Mouse (Mus musculus): ENCODE results near the gene Lsm11. TPM values are rescaled to one million over a fixed set of nuclear protein-coding genes. Genes with fewer than 3 reads are reported as not detected.

Lsm11 gene
- 1.5 and 1.6 TPM in 2 replicates for polyA plus RNA-seq (2012; rRNA removed)

DNA sequence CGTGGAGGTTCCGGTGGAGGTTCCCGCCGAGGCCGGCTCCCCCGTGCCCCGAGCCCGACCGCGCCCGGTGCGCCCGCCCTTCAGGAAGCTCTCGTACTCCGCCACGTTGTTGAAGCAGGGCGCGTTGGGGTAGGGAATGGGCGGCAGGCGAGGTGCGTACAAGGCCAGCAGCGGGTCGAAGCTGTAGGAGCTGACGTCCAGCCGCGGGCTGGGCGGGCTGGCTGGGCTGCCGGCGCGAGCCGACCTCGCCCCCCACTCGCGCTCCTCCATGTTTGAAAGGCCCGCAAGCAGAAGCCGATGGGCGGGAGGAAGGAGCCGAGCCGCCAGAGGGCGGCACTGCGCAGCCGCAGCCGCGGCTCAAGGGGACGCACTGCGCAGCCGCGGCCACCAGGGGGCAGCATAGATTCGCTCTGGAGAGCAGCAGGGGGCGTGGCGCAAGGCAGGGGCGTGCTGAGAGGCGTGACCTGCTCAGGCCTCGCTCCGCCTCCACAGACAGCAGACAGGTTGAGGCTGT lies at the start of gene Lsm11:
Lsm11 (minus strand) TSS at position 293 of the 514 bp plus-strand sequence.

DNA sequence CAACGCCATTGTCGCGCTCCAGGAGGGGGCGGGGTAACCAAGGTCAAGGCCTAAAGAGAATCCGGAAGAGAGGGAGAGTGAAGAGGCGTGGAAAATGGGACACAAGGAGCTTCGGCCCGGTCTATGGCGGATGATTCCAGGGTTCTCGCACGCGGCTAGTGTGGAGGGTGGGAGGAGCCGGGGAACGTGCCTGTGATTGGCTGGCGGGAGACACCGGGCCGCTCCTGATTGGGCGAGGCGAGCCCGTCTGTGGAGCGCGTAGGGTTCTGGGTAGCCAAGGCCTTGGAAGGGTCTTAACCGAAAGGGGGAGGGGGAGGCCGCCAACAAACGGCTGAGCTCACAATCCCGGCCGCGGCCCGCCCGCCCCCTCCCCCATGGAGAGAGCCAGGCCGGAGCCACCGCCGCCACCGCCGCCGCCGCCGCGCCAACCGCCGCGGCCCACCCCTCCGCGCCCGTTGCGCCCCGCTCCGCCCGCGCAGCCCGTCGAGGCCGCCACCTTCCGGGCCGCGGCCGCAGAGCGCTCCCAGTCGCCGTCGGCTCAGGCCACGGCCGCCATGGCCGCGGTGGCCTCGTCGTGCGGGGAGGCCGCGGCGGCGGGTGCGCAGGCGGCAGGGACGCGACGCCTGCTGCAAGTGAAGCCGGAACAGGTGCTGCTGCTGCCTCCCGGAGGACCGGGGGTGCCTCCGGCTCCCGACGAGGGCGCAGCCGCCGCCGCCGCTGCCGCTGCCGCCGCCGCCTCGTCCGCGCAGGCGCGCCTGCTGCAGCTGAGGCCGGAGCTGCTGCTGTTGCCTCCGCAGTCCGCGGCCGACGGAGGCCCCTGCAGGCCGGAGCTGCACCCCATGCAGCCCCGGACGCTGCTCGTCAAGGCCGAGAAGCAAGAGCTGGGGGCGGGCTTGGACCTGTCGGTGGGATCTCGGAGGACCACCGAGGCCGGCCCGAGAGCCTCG lies 35.5 kb upstream of the Lsm11 start, which contains the start of gene Sox30:
Sox30 (plus strand) TSS at position 365 of the 947 bp plus-strand sequence.

DNA sequence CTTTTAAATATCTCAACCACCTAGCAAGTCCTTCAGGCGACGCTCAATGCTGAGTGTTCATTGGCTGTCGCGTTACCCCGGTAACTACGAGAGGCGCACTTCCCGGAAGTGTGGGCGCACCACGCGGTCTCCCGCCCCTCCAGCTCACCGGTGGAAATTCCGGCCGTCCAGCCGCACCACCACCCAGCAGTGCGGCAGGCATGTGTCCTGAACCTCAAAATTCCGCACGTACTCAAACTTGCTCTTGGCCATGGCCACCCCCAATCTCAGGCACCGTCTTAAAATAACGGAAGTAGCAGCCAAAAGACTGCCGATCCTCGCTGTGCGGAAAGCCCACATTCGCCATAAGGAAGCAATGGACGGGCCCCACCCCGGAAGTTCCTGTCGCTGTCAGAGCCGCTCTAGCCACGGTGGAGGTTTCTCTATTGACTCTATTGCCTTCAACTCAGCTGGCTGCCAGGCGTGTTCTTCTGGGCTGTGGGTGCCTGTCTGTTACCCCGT lies 10.4 kb upstream of the Lsm11 start, which contains the start of gene Thg1l:
Thg1l (minus strand) TSS at position 368 of the 501 bp plus-strand sequence.

Other genes with a start within 250 kb of the Lsm11 start
- 49.4 and 59.8 TPM in 2 replicates for gene Clint1, start 92.9 kb downstream of the Lsm11 start, polyA plus RNA-seq (2012; rRNA removed)
- 4.4 and 4.5 TPM in 2 replicates for gene Thg1l, start 10.6 kb upstream of the Lsm11 start, polyA plus RNA-seq (2012; rRNA removed)
- gene Sox30, start 35.4 kb upstream of the Lsm11 start, polyA plus RNA-seq (2012; rRNA removed) = 0.02 TPM in 2 replicates
- 2.5 and 3.9 TPM in 2 replicates for gene Gm12166, start 107.4 kb upstream of the Lsm11 start, polyA plus RNA-seq (2012; rRNA removed)
- 1.7 and 2.0 TPM in 2 replicates for gene Adam19, start 111.1 kb upstream of the Lsm11 start, polyA plus RNA-seq (2012; rRNA removed)
- gene Nipal4, start 221.6 kb upstream of the Lsm11 start, polyA plus RNA-seq (2012; rRNA removed) = 0.08 and 0.11 TPM in 2 replicates